Mouse (Mus musculus) adrenal gland, postnatal 14 days (tissue): ENCODE measurements around the gene Odf3. TPM values are rescaled to one million over a fixed set of nuclear protein-coding genes. Genes with fewer than 3 reads are reported as not detected.
"Not testable (repeated sequence)": the region's sequence is repeated elsewhere in the genome, so short reads cannot be mapped to it uniquely, and the experiment has no call there.

ENCODE experiments used
- DNase-seq: peaks from one replicate; pipeline ENCODE4 v3.0.0; 2021; ENCODE audit warnings: mixed read lengths
- total RNA-seq: library from RNA; stranded (reverse); gene quantifications from 2 replicates; pipeline ENCODE4 v1.2.3, GENCODE M21; 2021

Gene Odf3
- total RNA-seq, 1 experiment from 2014 or later = not detected

DNA sequence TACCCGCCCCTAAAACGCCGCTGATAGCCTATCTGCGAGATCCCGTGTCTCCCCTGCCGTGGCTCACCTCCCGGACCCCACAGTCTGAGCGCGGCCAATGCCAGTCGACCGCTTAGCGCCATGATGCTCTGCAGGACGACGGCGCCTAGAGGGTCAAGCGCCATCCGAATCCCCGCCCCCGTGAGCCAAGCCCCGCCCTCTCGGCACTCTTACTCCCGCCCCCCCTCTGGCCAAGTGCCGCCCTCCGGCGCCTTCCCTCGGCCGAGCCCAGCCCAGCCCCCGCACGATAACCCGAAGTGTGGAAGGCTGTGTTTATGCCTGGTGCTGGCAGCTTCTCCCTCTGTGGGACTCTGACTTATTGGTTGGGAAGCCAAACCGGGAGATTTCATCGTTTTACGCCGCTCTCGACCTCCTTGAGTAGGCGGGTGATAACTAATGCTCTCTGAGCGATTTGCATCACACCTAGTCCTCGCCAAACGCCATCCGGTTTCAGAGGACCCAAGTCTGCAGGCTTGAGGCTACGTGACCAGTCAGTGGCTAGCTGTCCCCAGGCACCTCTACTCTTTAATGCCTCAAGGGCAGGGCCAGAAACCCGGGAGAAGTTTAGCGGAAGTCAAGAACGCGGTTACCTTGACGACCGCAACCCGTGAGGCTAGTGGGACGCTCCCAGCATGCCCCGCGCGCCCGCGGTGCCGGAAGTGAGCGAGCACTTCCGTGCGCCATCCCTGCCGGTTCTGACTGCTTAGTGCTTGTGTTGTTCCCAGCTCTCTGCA, 34.3 kb downstream of the Odf3 start, which contains the start of the genes Psmd13 and Sirt3:
Gene Psmd13 (plus strand): TSS at position 273 of the 773 bp plus-strand sequence.
Gene Sirt3 (minus strand): TSS at position 614 of the 773 bp plus-strand sequence.
- peak; percentile 97 for DNase-seq

DNA sequence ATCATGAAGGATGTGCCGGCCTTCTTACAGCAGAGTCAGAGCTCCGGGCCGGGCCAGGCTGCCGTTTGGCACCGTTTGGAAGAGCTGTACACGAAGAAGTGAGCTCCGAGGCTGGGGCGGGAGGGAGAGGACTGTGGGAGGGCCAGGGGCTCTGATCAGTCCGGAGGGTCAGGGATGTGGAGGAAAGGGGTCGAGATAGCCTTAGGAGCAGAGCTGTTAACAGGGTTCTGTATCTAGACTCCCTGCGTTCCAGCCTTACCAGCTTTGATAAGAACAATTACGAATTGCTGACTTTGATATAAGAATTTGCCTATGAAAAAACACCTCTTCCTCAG, 34.8 kb downstream of the Odf3 start:
- DNase-seq = no peak

DNA sequence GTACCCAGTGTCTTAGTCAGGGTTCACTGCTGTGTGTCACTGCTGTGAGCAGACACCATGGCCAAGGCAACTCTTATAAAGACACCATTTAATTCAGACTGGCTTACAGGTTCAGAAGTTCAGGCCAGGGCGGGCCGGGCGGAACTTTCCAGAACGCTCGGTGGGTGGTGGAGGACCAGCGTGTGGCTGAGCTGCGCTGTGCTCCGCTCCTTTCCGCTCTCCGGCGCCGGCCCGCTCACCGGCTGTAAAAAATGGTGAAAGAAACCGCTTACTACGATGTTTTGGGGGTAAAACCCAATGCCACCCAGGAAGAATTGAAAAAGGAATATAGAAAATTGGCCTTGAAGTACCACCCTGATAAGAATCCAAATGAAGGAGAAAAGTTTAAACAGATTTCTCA, 43.0 kb downstream of the Odf3 start:
- not testable (repeated sequence) for DNase-seq

DNA sequence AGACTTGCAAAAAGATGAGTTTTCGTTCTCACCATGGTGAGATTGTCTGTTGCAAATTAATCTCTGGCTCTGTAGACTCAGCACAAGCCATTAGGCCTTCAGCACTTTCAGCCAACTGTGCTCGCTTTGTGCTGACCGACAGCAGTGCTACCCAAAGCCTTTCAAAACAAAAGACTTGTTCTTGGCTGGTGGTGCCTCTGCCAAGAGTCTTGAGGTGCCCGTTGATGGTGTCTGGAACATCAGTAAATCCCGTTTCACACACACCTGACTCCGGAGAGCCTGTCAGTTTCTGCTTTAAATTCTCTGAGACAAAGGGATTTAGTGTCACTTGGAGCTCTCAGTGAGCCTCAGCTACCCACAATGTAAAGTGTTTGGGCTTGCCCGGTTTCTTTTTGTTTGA, 46.4 kb downstream of the Odf3 start:
- DNase-seq = no peak

DNA sequence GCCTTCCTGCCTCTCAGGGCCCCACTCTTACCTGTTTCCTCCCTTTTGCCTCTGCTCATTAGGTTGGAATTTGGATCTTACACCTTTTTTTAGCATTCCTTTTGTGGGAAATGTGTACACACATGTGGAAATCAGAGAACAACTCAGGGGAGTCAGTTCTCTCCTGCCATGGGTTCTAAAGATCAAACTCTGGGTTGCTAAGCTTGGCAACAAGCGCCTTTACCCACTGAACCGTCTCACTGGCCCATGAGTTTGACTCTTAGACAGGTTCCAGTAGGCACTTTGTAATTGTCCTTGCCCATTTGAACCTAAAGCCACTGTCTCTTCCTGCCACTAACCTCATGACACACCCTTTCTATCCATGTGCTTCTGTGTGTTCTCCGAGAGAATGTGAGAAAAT, 47.0 kb downstream of the Odf3 start:
- DNase-seq = no peak

DNA sequence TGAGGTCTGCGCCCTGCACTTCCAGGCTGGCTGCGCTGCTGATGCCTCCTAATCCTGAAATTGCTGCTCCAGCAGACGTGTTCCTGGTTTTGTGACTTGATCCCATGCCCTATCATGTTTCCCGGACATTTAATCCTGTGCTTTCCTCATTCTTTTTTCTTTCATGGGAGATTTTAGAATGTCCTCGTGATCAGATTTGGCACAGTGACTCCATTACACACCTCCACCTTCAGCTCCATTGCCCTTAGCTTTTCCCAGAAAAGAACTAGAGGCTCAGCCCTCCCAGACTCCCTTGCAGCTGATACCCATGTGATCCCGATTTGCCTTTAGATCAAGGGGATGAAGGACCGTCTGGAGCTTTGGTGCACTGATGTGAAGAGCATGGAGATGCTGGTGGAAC, 50.3 kb downstream of the Odf3 start:
- DNase-seq = no peak

DNA sequence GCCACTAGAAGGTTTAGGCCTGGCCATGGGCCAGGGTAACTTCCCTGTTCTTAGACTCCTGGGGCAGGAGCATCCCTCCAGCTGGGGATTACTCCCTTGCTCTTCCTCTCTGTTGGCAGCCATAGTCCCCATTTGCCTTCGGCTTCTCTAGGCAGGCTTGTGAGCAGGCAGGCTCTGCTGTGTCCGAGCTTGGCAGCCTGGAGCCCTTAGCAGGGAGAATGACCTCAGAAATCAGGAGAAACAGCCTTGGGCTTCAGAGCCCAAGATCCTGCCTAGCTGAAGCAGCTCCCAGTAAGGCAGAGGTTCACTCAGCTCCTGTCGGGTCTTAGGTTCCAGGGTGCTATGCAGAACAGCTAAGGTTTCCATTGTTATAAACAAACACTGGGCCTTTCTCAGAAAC, 51.5 kb downstream of the Odf3 start:
- peak; percentile 66 for DNase-seq

DNA sequence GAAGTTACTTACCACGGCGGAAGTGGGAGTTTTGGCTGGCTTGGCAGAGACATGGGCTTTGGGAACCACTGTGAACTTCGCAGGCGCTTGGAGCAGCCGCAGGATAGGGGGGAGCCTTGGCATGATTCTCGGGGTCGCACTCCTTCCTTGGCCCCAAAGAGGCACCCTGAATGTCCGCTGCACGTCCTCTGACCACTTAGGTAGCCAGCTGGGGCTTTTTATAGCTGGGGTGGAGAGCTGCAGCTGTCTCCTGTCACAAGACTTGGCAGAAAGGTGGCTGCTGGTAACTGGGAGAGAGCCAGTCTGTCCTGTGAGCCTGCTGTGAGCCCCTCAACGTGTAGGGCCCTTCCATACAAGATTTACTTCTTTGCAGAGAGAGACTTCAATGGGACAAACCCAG, 52.6 kb downstream of the Odf3 start, which contains the start of gene Cox8b:
Gene Cox8b (minus strand): TSS at position 227 of the 400 bp plus-strand sequence.
- peak; percentile 43 for DNase-seq

Other genes with a start within 250 kb of the Odf3 start
- not detected in 2 replicates for gene Olfr46, start 246.5 kb upstream of the Odf3 start, total RNA-seq
- not detected in 2 replicates for gene Olfr61, start 218.8 kb upstream of the Odf3 start, total RNA-seq
- not detected in 2 replicates for gene Olfr53, start 201.4 kb upstream of the Odf3 start, total RNA-seq
- not detected in 2 replicates for gene Olfr539, start 187.9 kb upstream of the Odf3 start, total RNA-seq
- gene Olfr45, start 165.9 kb upstream of the Odf3 start, total RNA-seq = not detected in 2 replicates
- not detected in 2 replicates for gene Olfr541, start 150.5 kb upstream of the Odf3 start, total RNA-seq
- 83.0 and 573 TPM in 2 replicates for gene Cyp2e1, start 84.1 kb upstream of the Odf3 start, total RNA-seq
- not detected in 2 replicates for gene Syce1, start 60.0 kb upstream of the Odf3 start, total RNA-seq
- 1.9 and 2.6 TPM in 2 replicates for gene Zfp941, start 25.6 kb upstream of the Odf3 start, total RNA-seq
- 1.4 and 31.0 TPM in 2 replicates for gene Urah, start 12.8 kb upstream of the Odf3 start, total RNA-seq
- not detected in 2 replicates for gene Scgb1c1, start 2.3 kb upstream of the Odf3 start, total RNA-seq
- 0.89 TPM in 1 of 2 replicates, not detected in the other for gene Gm45785, start 8.5 kb downstream of the Odf3 start, total RNA-seq
- gene Ric8a, start 9.2 kb downstream of the Odf3 start, total RNA-seq = 44.8 and 61.1 TPM in 2 replicates
- 27.4 and 32.1 TPM in 2 replicates for gene Bet1l, start 9.8 kb downstream of the Odf3 start, total RNA-seq
- 114 TPM in 2 replicates for gene Psmd13, start 34.2 kb downstream of the Odf3 start, total RNA-seq
- 63.5 and 64.7 TPM in 2 replicates for gene Sirt3, start 34.5 kb downstream of the Odf3 start, total RNA-seq
- gene Cox8b, start 52.6 kb downstream of the Odf3 start, total RNA-seq = 3,010 and 3,145 TPM in 2 replicates
- gene Nlrp6, start 73.1 kb downstream of the Odf3 start, total RNA-seq = 1.5 and 6.6 TPM in 2 replicates
- 26.9 and 28.9 TPM in 2 replicates for gene Pgghg, start 93.6 kb downstream of the Odf3 start, total RNA-seq
- 0.63 and 1.4 TPM in 2 replicates for gene Ifitm5, start 102.5 kb downstream of the Odf3 start, total RNA-seq
- gene Gm45717, start 108.1 kb downstream of the Odf3 start, total RNA-seq = 1.1 TPM in 1 of 2 replicates, not detected in the other
- gene Ifitm2, start 108.2 kb downstream of the Odf3 start, total RNA-seq = 458 and 515 TPM in 2 replicates
- gene Ifitm1, start 119.4 kb downstream of the Odf3 start, total RNA-seq = 7.3 and 13.5 TPM in 2 replicates
- 124 and 169 TPM in 2 replicates for gene Ifitm3, start 163.0 kb downstream of the Odf3 start, total RNA-seq
- gene Ifitm6, start 170.1 kb downstream of the Odf3 start, total RNA-seq = 0.89 and 1.4 TPM in 2 replicates
- gene Gm17387, start 181.3 kb downstream of the Odf3 start, total RNA-seq = not detected in 2 replicates
- 1.4 and 2.7 TPM in 2 replicates for gene B4galnt4, start 213.3 kb downstream of the Odf3 start, total RNA-seq
- 0.96 and 3.5 TPM in 2 replicates for gene Pkp3, start 230.4 kb downstream of the Odf3 start, total RNA-seq